Mouse (Mus musculus) lung, postnatal 0 days (tissue): ENCODE results near the gene Fam166a.

Source experiments
- CTCF ChIP-seq: IDR thresholded peaks from 2 replicates; pipeline ENCODE4 v1.5.1; 2016; ENCODE audit warnings: antibody characterized with exemption, mild to moderate bottlenecking
- EP300 ChIP-seq: IDR thresholded peaks from 2 replicates; pipeline ENCODE4 v1.6.1; 2016; ENCODE audit warnings: antibody characterized with exemption, mild to moderate bottlenecking, control low read depth

- TF ChIP-seq CTCF (no peak), EP300 (no peak)
These were observed 7.3 kb downstream of the Fam166a start for GRCm38 (mm10) chr2:25225811-25226379.
